Comparison of ENCODE assay signal across 10 mouse cellular contexts in the genomic region with DNA sequence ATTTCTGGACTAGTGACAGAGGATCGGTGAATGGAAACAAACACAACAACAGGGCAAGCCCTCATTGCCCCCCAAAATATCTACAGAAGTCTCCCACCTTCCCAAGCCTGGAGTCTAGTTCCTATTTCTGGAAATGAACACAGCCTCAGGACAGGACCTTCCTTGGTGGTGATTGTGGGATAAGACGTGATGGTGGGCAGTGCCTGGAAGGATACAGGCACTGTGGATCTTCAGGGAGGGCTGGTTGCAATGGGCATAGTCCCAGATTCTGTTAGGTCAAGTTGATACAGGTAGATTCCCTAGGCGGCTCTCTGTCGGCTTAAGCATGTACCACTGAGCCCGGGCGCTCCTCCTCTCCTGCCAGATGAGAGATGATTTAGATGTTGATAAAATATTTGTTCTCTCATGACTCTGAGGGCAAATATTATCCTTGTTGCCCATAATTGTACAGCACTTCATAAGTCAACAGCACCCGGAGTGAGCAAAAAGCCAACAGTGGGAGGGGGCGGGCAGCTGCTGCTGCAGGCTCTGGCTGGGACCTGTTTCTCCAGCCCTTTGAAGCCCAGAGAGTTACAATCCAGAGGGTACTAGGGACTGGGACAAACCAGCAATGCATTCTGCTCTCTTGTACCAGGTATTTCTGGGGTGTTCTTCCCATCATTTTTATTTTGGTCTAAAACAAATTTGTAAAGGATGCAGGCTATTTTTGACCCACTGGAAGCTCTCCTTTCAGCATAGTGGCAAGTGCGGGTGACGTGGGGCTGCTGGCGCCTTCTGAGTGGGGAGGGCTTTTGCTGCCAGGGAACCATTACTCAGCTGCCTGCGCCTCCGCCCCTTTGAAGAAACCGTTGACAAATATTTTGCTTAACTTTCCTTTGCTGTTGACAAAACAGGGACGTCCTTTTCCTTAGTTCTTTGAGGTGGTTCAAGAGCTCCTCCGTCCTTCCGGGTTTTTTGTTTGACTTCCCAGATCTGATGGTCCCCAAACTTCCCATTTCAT.
DNase-seq lines count a peak whose midpoint lies in the region; ATAC-seq and TF ChIP-seq lines count a peak whose summit lies in the region.
"Had no signal": no experiment of that assay in that cellular context is flagged by ENCODE, and none has a peak within 500 bp of the region (broad histone marks: within the 10 kb centered on the region; RNA-seq: fewer than 3 reads in every experiment).

No protein-coding gene starts in this region.

- H3K4me3 ChIP-seq in embryonic facial prominence, embryonic 15.5 days (replicated peaks): no peak overlapping the region
- no peak overlapping the region for H3K4me3 ChIP-seq in lung, embryonic 14.5 days (ENCODE audit: low read depth, low read length)
- H3K4me3 ChIP-seq in midbrain, embryonic 14.5 days (replicated peaks; ENCODE audit: low read depth, low read length): no peak overlapping the region

- ATAC-seq in embryonic facial prominence, embryonic 15.5 days (ENCODE audit: insufficient number of reproducible peaks, low FRiP score, low TSS enrichment, low read depth): no peak
- peak; percentile 53 for ATAC-seq in lung, embryonic 14.5 days (ENCODE audit: insufficient read depth)
- ATAC-seq in midbrain, embryonic 14.5 days (ENCODE audit: low FRiP score, low TSS enrichment): no peak

- H3K9ac ChIP-seq in embryonic facial prominence, embryonic 15.5 days: no peak overlapping the region
- H3K9ac ChIP-seq in lung, embryonic 14.5 days: no peak overlapping the region
- no peak overlapping the region for H3K9ac ChIP-seq in midbrain, embryonic 14.5 days (replicated peaks; ENCODE audit: low read length)
- H3K9ac ChIP-seq: liver, embryonic 14.5 days had no signal

- H3K27me3 ChIP-seq in embryonic facial prominence, embryonic 15.5 days: no peaks in the 10 kb centered on the region
- H3K27me3 ChIP-seq in lung, embryonic 14.5 days (ENCODE audit: insufficient read depth, low read length): no peaks in the 10 kb centered on the region
- no peaks in the 10 kb centered on the region for H3K27me3 ChIP-seq in midbrain, embryonic 14.5 days (ENCODE audit: control insufficient read depth, insufficient read depth, low read length)

- 45% methylated on average over 17 of the region's 17 CpGs for WGBS in embryonic facial prominence, embryonic 15.5 days
- 6% methylated on average over 17 of the region's 17 CpGs for WGBS in lung, embryonic 14.5 days
- 79% methylated on average over 17 of the region's 17 CpGs for WGBS in midbrain, embryonic 14.5 days

- DNase-seq in embryo, embryonic 11 days: peak; percentile 34
- DNase-seq in heart, postnatal 4 days: peak; percentile 30
- DNase-seq in lung, embryonic 14.5 days: peak; percentile 83
- no peak for DNase-seq in right cerebral cortex, adult 2 months (ENCODE audit: low spot score in 2 of 2)
- no peak for DNase-seq in midbrain, embryonic 14.5 days
- no peak for DNase-seq in frontal cortex, postnatal 14 days (ENCODE audit: low spot score in 2 of 2)
- DNase-seq in cerebellum, adult 11 months: no peak
- DNase-seq: cerebellum, postnatal 25 days had no signal

- H3K4me2 ChIP-seq in embryonic facial prominence, embryonic 15.5 days (replicated peaks): no peak overlapping the region
- H3K4me2 ChIP-seq in lung, embryonic 14.5 days: peak overlapping the region; percentile 45
- H3K4me2 ChIP-seq in midbrain, embryonic 14.5 days (ENCODE audit: low read length): no peak overlapping the region

- H3K36me3 ChIP-seq in embryonic facial prominence, embryonic 15.5 days: no peaks in the 10 kb centered on the region
- H3K36me3 ChIP-seq in lung, embryonic 14.5 days (ENCODE audit: insufficient read depth): no peaks in the 10 kb centered on the region
- no peaks in the 10 kb centered on the region for H3K36me3 ChIP-seq in midbrain, embryonic 14.5 days (ENCODE audit: control insufficient read depth, insufficient read depth, low read length)

- H3K27ac ChIP-seq in embryonic facial prominence, embryonic 15.5 days (replicated peaks): peak overlapping the region; percentile 58
- peak overlapping the region; percentile 21 for H3K27ac ChIP-seq in lung, embryonic 14.5 days (ENCODE audit: low read depth)
- no peak overlapping the region for H3K27ac ChIP-seq in midbrain, embryonic 14.5 days (replicated peaks; ENCODE audit: low read depth, low read length)
- H3K27ac ChIP-seq: liver, embryonic 14.5 days had no signal

- no peaks in the 10 kb centered on the region for H3K9me3 ChIP-seq in embryonic facial prominence, embryonic 15.5 days (replicated peaks)
- no peaks in the 10 kb centered on the region for H3K9me3 ChIP-seq in lung, embryonic 14.5 days (ENCODE audit: low read depth, low read length)
- no peaks in the 10 kb centered on the region for H3K9me3 ChIP-seq in midbrain, embryonic 14.5 days (ENCODE audit: control insufficient read depth, low read length)

- no peak for TF ChIP-seq CTCF in lung, embryonic 14.5 days (IDR thresholded peaks at IDR 0.05; ENCODE audit: low read depth)

- H3K4me1 ChIP-seq in embryonic facial prominence, embryonic 15.5 days: peaks cover 41% of the 10 kb centered on the region
- H3K4me1 ChIP-seq in lung, embryonic 14.5 days (ENCODE audit: insufficient read depth): peaks cover 41% of the 10 kb centered on the region
- H3K4me1 ChIP-seq in midbrain, embryonic 14.5 days (ENCODE audit: control insufficient read depth, insufficient read depth, low read length): no peaks in the 10 kb centered on the region

Comparison
In these comparisons a context has a peak if more than half of its experiments do, and no peak if none do; other contexts are left out.
1. DNase-seq: peak in embryo, embryonic 11 days (single experiment), heart, postnatal 4 days (single experiment) and lung, embryonic 14.5 days (single experiment); none in right cerebral cortex, adult 2 months (0 of 2), midbrain, embryonic 14.5 days (single experiment), frontal cortex, postnatal 14 days (0 of 2) and cerebellum, adult 11 months (single experiment).